Mouse (Mus musculus): ENCODE measurements around the gene Cptp. TPM values are rescaled to one million over a fixed set of nuclear protein-coding genes. Genes with fewer than 3 reads are reported as not detected.

The Cptp gene
- total RNA-seq, 1 experiment from 2014 or later = 9.2 TPM

GRCm38 (mm10) chr4:155889316-155889715, 20.1 kb upstream of the Cptp start:
- ATAC-seq (replicated peaks; ENCODE audit: low read depth, poor library complexity, severe bottlenecking) = no peak

GRCm38 (mm10) chr4:155888181-155888580, 18.9 kb upstream of the Cptp start:
- no peak for ATAC-seq (replicated peaks; ENCODE audit: low read depth, poor library complexity, severe bottlenecking)

GRCm38 (mm10) chr4:155887674-155888073, 18.4 kb upstream of the Cptp start:
- ATAC-seq (replicated peaks; ENCODE audit: low read depth, poor library complexity, severe bottlenecking) = no peak

GRCm38 (mm10) chr4:155886330-155886729, 17.1 kb upstream of the Cptp start:
- ATAC-seq (replicated peaks; ENCODE audit: low read depth, poor library complexity, severe bottlenecking) = no peak

GRCm38 (mm10) chr4:155883587-155883986, 14.3 kb upstream of the Cptp start:
- no peak for ATAC-seq (replicated peaks; ENCODE audit: low read depth, poor library complexity, severe bottlenecking)

GRCm38 (mm10) chr4:155871404-155871803, 2.2 kb upstream of the Cptp start:
- no peak for ATAC-seq (replicated peaks; ENCODE audit: low read depth, poor library complexity, severe bottlenecking)

- ATAC-seq (replicated peaks; ENCODE audit: low read depth, poor library complexity, severe bottlenecking) = peak; percentile 28
These were observed 484 bp downstream of the Cptp start for GRCm38 (mm10) chr4:155868614-155869298.

- no peak for ATAC-seq (replicated peaks; ENCODE audit: low read depth, poor library complexity, severe bottlenecking)
These were observed 6.2 kb downstream of the Cptp start, which contains the start of gene Tas1r3 for GRCm38 (mm10) chr4:155863001-155863400. TSS of gene Tas1r3 (minus strand) at chr4:155863362.

- ATAC-seq (replicated peaks; ENCODE audit: low read depth, poor library complexity, severe bottlenecking) = no peak
These were observed 7.5 kb downstream of the Cptp start for GRCm38 (mm10) chr4:155861787-155862186.

GRCm38 (mm10) chr4:155859318-155859717, 9.9 kb downstream of the Cptp start:
- ATAC-seq (replicated peaks; ENCODE audit: low read depth, poor library complexity, severe bottlenecking) = peak; percentile 77

GRCm38 (mm10) chr4:155856881-155857280, 12.4 kb downstream of the Cptp start:
- no peak for ATAC-seq (replicated peaks; ENCODE audit: low read depth, poor library complexity, severe bottlenecking)

- peak; percentile 34; the same call in 1 of the 2 replicates for ATAC-seq (replicated peaks; ENCODE audit: low read depth, poor library complexity, severe bottlenecking)
These were observed 13.2 kb downstream of the Cptp start for GRCm38 (mm10) chr4:155856071-155856470.

- ATAC-seq (replicated peaks; ENCODE audit: low read depth, poor library complexity, severe bottlenecking) = no peak
These were observed 14.2 kb downstream of the Cptp start for GRCm38 (mm10) chr4:155854991-155855390.

- no peak for ATAC-seq (replicated peaks; ENCODE audit: low read depth, poor library complexity, severe bottlenecking)
These were observed 15.8 kb downstream of the Cptp start for GRCm38 (mm10) chr4:155853421-155853820.

GRCm38 (mm10) chr4:155851951-155852411, 17.3 kb downstream of the Cptp start:
- ATAC-seq (replicated peaks; ENCODE audit: low read depth, poor library complexity, severe bottlenecking) = no peak

- no peak for ATAC-seq (replicated peaks; ENCODE audit: low read depth, poor library complexity, severe bottlenecking)
These were observed 17.9 kb downstream of the Cptp start for GRCm38 (mm10) chr4:155851368-155851767.

GRCm38 (mm10) chr4:155849792-155850451, 19.3 kb downstream of the Cptp start:
- ATAC-seq (replicated peaks; ENCODE audit: low read depth, poor library complexity, severe bottlenecking) = no peak

- no peak for ATAC-seq (replicated peaks; ENCODE audit: low read depth, poor library complexity, severe bottlenecking)
These were observed 19.8 kb downstream of the Cptp start for GRCm38 (mm10) chr4:155849391-155849790.

GRCm38 (mm10) chr4:155848434-155849095, 20.7 kb downstream of the Cptp start:
- no peak for ATAC-seq (replicated peaks; ENCODE audit: low read depth, poor library complexity, severe bottlenecking)

- ATAC-seq (replicated peaks; ENCODE audit: low read depth, poor library complexity, severe bottlenecking) = peak; percentile 21; the same call in 1 of the 2 replicates
These were observed 21.5 kb downstream of the Cptp start for GRCm38 (mm10) chr4:155847591-155848352.

All from common myeloid progenitor, adult 5-6 weeks (primary cell).